8 mouse cellular contexts compared by ENCODE assay signal in the genomic region with DNA sequence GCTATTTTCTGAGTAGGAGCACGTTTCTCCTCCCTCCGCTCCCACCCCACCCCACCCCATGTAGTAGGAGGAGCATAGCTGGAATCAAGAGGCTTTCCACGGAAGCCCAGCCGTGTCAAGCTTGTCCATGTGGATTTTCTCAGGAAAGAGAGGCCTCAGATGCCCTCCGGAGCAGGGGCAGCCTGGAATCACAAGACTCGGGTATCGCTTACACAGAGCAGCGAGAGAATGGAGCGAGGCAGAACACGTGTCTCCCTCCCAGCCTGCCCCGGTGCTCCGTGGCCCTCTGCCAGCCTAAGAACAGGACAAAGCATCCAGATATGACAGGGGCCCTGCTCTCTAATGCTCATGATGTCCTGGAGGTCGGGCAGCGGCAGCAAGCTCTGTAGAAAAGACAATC. TPM values are rescaled to one million over a fixed set of nuclear protein-coding genes. Genes with fewer than 3 reads are reported as not detected.
A peak's percentile ranks its signal among the peaks of the same experiment; 100 is the strongest.
DNase-seq lines count a peak whose midpoint lies in the region; ATAC-seq lines count a peak whose summit lies in the region.

No protein-coding gene starts in this region.

- H3K9me3 ChIP-seq in megakaryocyte, embryonic 14.5 days: no peaks in the 10 kb centered on the region
- no peaks in the 10 kb centered on the region for H3K9me3 ChIP-seq in embryonic facial prominence, embryonic 10.5 days
- no peaks in the 10 kb centered on the region for H3K9me3 ChIP-seq in midbrain, embryonic 11.5 days (ENCODE audit: control insufficient read depth, low read length)
- H3K9me3 ChIP-seq in stomach, embryonic 16.5 days (replicated peaks; ENCODE audit: control insufficient read depth, low read length): no peaks in the 10 kb centered on the region

- H3K4me1 ChIP-seq in megakaryocyte, embryonic 14.5 days: peaks cover 8% of the 10 kb centered on the region
- peaks cover 13% of the 10 kb centered on the region for H3K4me1 ChIP-seq in embryonic facial prominence, embryonic 10.5 days
- peaks cover under 1% of the 10 kb centered on the region for H3K4me1 ChIP-seq in midbrain, embryonic 11.5 days (ENCODE audit: control insufficient read depth, insufficient read depth, low read length)
- H3K4me1 ChIP-seq in stomach, embryonic 16.5 days (ENCODE audit: control insufficient read depth, insufficient read depth, low read length): peaks cover 1% of the 10 kb centered on the region; the same call in 1 of the 2 replicates

- 2% methylated on average over 14 of the region's 14 CpGs for WGBS in embryonic facial prominence, embryonic 10.5 days
- WGBS in midbrain, embryonic 11.5 days: 1% methylated on average over 14 of the region's 14 CpGs
- 1% methylated on average over 14 of the region's 14 CpGs for WGBS in stomach, embryonic 16.5 days

- peak overlapping the region; percentile 69 for H3K27ac ChIP-seq in embryonic facial prominence, embryonic 10.5 days (replicated peaks)
- H3K27ac ChIP-seq in midbrain, embryonic 11.5 days (ENCODE audit: low read depth, low read length): no peak overlapping the region
- H3K27ac ChIP-seq in stomach, embryonic 16.5 days (ENCODE audit: low read length): no peak overlapping the region

- peak overlapping the region; percentile 48 for H3K4me2 ChIP-seq in midbrain, embryonic 11.5 days
- peak overlapping the region; percentile 61 for H3K4me2 ChIP-seq in stomach, embryonic 16.5 days (ENCODE audit: low read depth, low read length)

- H3K4me3 ChIP-seq in megakaryocyte, embryonic 14.5 days (replicated peaks): peak overlapping the region; percentile 87
- H3K4me3 ChIP-seq in embryonic facial prominence, embryonic 10.5 days: peak overlapping the region; percentile 51
- H3K4me3 ChIP-seq in midbrain, embryonic 11.5 days (ENCODE audit: low read depth, low read length): peak overlapping the region; percentile 29
- H3K4me3 ChIP-seq in stomach, embryonic 16.5 days (replicated peaks; ENCODE audit: low read length): peak overlapping the region; percentile 37

- H3K9ac ChIP-seq in midbrain, embryonic 11.5 days (ENCODE audit: low read length): peak overlapping the region; percentile 60; the same call in 1 of the 2 replicates
- H3K9ac ChIP-seq in stomach, embryonic 16.5 days (ENCODE audit: low read length): peak overlapping the region; percentile 64

- ATAC-seq in megakaryocyte, adult 5-6 weeks (ENCODE audit: poor library complexity, severe bottlenecking): no peak; the same call in 1 of the 2 replicates
- ATAC-seq in midbrain, embryonic 11.5 days (ENCODE audit: low FRiP score): peak; percentile 85
- ATAC-seq in stomach, embryonic 16.5 days (ENCODE audit: insufficient read depth, low FRiP score): peak; percentile 80

- H3K27me3 ChIP-seq in megakaryocyte, embryonic 14.5 days (replicated peaks): peaks cover 15% of the 10 kb centered on the region
- peaks cover 44% of the 10 kb centered on the region for H3K27me3 ChIP-seq in embryonic facial prominence, embryonic 10.5 days (replicated peaks; ENCODE audit: low read depth, poor library complexity, severe bottlenecking)
- no peaks in the 10 kb centered on the region; the same call in none of the 2 replicates for H3K27me3 ChIP-seq in midbrain, embryonic 11.5 days (ENCODE audit: control insufficient read depth, insufficient read depth, low read length)
- no peaks in the 10 kb centered on the region for H3K27me3 ChIP-seq in stomach, embryonic 16.5 days (ENCODE audit: control insufficient read depth, insufficient read depth, low read length)

- H3K36me3 ChIP-seq in megakaryocyte, embryonic 14.5 days (replicated peaks; ENCODE audit: low read length): no peaks in the 10 kb centered on the region
- no peaks in the 10 kb centered on the region for H3K36me3 ChIP-seq in embryonic facial prominence, embryonic 10.5 days (replicated peaks)
- H3K36me3 ChIP-seq in midbrain, embryonic 11.5 days (ENCODE audit: control insufficient read depth, insufficient read depth, low read length): no peaks in the 10 kb centered on the region
- no peaks in the 10 kb centered on the region for H3K36me3 ChIP-seq in stomach, embryonic 16.5 days (ENCODE audit: control insufficient read depth, insufficient read depth, low read length)

- DNase-seq in embryonic facial prominence, embryonic 10.5 days (ENCODE audit: low spot score): peak; percentile 82
- DNase-seq in heart, adult 18-20 months: peak; percentile 87 to 91
- DNase-seq in kidney, adult 11 months: peak; percentile 81
- DNase-seq in left cerebral cortex, postnatal 4 days: peak; percentile 79
- peak; percentile 94 for DNase-seq in midbrain, embryonic 11.5 days (ENCODE audit: low spot score, missing footprints)

- intact Hi-C loops in left cerebral cortex, postnatal 4 days (cut with DNase I): no loop called here

RNA-seq across cellular contexts. Expression of gene Slc25a4, which starts 5.8 kb away (rescaled TPM):
- polyA plus RNA-seq in megakaryocyte, embryonic 14.5 days (2012; ENCODE audit: insufficient read depth, low replicate concordance): 25.5 and 45.6 TPM in 2 replicates
- total RNA-seq in megakaryocyte, adult 5-6 weeks (2015): 75.2 and 75.9 TPM in 2 replicates
- 119 and 127 TPM in 2 replicates for total RNA-seq in megakaryocyte, adult 5-6 weeks (2017)
- 543 and 574 TPM in 2 replicates for polyA plus RNA-seq in embryonic facial prominence, embryonic 10.5 days (2016; fragmentation: Nextera tagmentation; extraction: Ambion mirVana)
- 1,000 to 10,000 TPM; 4,817 to 5,383 TPM for total RNA-seq in heart, adult 18-20 months (2021)
- 100 to 1,000 TPM; 513 to 540 TPM for total RNA-seq in left cerebral cortex, postnatal 4 days (2021)
- 477 and 504 TPM in 2 replicates for polyA plus RNA-seq in midbrain, embryonic 11.5 days (2014; fragmentation: Nextera tagmentation; extraction: Ambion mirVana)
- polyA plus RNA-seq in stomach, embryonic 16.5 days (2015; fragmentation: Nextera tagmentation; extraction: Ambion mirVana): 398 and 461 TPM in 2 replicates

Comparison
In these comparisons a context has a peak if more than half of its experiments do, and no peak if none do; other contexts are left out.
1. H3K4me3 ChIP-seq: peak in every context shown above with its lines; median percentile 87 in megakaryocyte, embryonic 14.5 days; 51 in embryonic facial prominence, embryonic 10.5 days; 37 in stomach, embryonic 16.5 days; 29 in midbrain, embryonic 11.5 days.